Mouse (Mus musculus) midbrain, embryonic 12.5 days (tissue): Measurements from ENCODE around the gene Rsph1. TPM values are rescaled to one million over a fixed set of nuclear protein-coding genes. Genes with fewer than 3 reads are reported as not detected.

Experiments used
- ATAC-seq: fragments of 200-750 bp; cut with Nextera tagmentation; 2 replicates; pipeline ENCODE4 v1.8.0; 2017; ENCODE audit warnings: low read depth, moderate TSS enrichment, moderate library complexity; ENCODE audit not compliant: low FRiP score
- H3K27ac ChIP-seq: fragments of 300-500 bp; sonication (generic); replicated peaks from 2 replicates; pipeline ENCODE4 v1.5.1; 2016; ENCODE audit warnings: mild to moderate bottlenecking
- H3K27me3 ChIP-seq: fragments of 300-500 bp; sonication (generic); 2 replicates; pipeline ENCODE4 v1.6.1; 2016; ENCODE audit warnings: mild to moderate bottlenecking
- H3K36me3 ChIP-seq: fragments of 300-500 bp; sonication (generic); 2 replicates; pipeline ENCODE4 v1.6.1; 2016
- H3K4me1 ChIP-seq: fragments of 300-500 bp; sonication (generic); 2 replicates; pipeline ENCODE4 v1.6.1; 2016
- H3K4me2 ChIP-seq: fragments of 300-500 bp; sonication (generic); replicated peaks from 2 replicates; pipeline ENCODE4 v1.6.1; 2016; ENCODE audit warnings: mild to moderate bottlenecking, moderate library complexity
- H3K4me3 ChIP-seq: fragments of 300-500 bp; sonication (generic); 2 replicates; pipeline ENCODE4 v1.5.1; 2016; ENCODE audit warnings: mild to moderate bottlenecking
- H3K9ac ChIP-seq: fragments of 300-500 bp; sonication (generic); replicated peaks from 2 replicates; pipeline ENCODE4 v1.6.1; 2016; ENCODE audit warnings: mild to moderate bottlenecking, moderate library complexity
- H3K9me3 ChIP-seq: fragments of 300-500 bp; sonication (generic); 2 replicates; pipeline ENCODE4 v1.6.1; 2016; ENCODE audit warnings: mild to moderate bottlenecking
- WGBS: fragments of 180-500 bp; shearing (Covaris S2); methylation state at CpG from one replicate; pipeline ENCODE4 v1.1.7; 2016; 5-methylcytosine and 5-hydroxymethylcytosine counted together
- polyA plus RNA-seq: library from polyadenylated mRNA; unstranded; fragments of >200 nt; fragmentation: Nextera tagmentation; extraction: Ambion mirVana; gene quantifications from 2 replicates; pipeline ENCODE4 v1.2.1, GENCODE M21; 2016

The Rsph1 gene
- polyA plus RNA-seq, 1 experiment from 2014 or later = 0.99 TPM

DNA sequence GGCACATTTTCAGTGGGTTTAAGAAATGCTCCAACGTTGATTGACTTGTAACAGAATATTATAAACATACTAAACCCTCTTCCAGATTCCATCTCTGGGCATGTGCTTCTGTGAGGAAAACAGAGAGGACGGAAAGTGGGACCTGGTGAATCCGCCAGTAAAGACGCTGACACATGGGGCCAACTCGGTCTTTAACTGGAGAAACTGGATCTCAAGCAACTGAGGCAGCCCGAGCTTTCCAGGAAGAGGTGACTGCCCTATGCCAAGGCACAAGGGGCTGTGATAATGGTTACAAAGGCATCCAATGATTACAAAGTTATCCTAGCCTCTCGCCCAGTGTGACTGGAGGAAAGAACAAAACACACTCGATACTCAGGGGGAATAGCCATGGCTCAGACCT is 36.0 kb downstream of the Rsph1 start:
- Histone ChIP-seq H3K27ac (no peak overlapping the region), H3K4me1 (no peaks in the 10 kb centered on the region), H3K27me3 (no peaks in the 10 kb centered on the region), H3K4me3 (no peak overlapping the region), H3K9ac (no peak overlapping the region), H3K4me2 (no peak overlapping the region), H3K9me3 (no peaks in the 10 kb centered on the region), H3K36me3 (no peaks in the 10 kb centered on the region)
- no peak for ATAC-seq
- 83% methylated on average over 8 of the region's 8 CpGs for WGBS

- H3K36me3 ChIP-seq = no peaks in the 10 kb centered on the region
- no peak overlapping the region for H3K27ac ChIP-seq
- no peak for ATAC-seq
- no peaks in the 10 kb centered on the region for H3K4me1 ChIP-seq
- H3K9me3 ChIP-seq = no peaks in the 10 kb centered on the region
- no peak overlapping the region for H3K4me2 ChIP-seq
- H3K9ac ChIP-seq = no peak overlapping the region
- 85% methylated on average over 7 of the region's 7 CpGs for WGBS
- no peaks in the 10 kb centered on the region for H3K27me3 ChIP-seq
- no peak overlapping the region for H3K4me3 ChIP-seq
These were observed 38.8 kb downstream of the Rsph1 start for GRCm38 (mm10) chr17:31238234-31239020.

DNA sequence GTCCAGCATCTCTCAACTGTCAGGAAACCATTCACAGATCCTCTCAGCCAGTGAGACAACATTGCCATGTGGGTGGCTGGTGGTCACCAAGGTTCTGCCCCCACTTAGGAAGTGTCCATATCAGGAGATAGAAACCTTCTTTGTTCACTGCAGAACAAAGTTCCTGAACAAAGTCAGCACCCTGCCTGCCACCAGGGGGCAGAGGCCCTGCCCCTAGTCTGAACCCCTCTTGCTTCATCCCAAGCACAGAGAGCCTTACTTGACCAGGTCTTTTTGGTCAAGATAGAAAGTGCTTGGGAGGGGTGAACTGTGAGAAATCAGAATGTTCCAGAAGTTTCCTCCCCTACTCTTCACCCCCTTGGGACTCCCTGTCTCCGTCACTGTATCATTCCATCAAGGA is 41.3 kb downstream of the Rsph1 start:
- H3K27me3 ChIP-seq = no peaks in the 10 kb centered on the region
- WGBS = 91% methylated on average over 1 of the region's 1 CpGs
- H3K4me2 ChIP-seq = no peak overlapping the region
- H3K9me3 ChIP-seq = no peaks in the 10 kb centered on the region
- no peak overlapping the region for H3K27ac ChIP-seq
- H3K4me3 ChIP-seq = no peak overlapping the region
- peaks cover 3% of the 10 kb centered on the region; the same call in 1 of the 2 replicates for H3K4me1 ChIP-seq
- H3K9ac ChIP-seq = no peak overlapping the region
- H3K36me3 ChIP-seq = no peaks in the 10 kb centered on the region
- ATAC-seq = no peak

DNA sequence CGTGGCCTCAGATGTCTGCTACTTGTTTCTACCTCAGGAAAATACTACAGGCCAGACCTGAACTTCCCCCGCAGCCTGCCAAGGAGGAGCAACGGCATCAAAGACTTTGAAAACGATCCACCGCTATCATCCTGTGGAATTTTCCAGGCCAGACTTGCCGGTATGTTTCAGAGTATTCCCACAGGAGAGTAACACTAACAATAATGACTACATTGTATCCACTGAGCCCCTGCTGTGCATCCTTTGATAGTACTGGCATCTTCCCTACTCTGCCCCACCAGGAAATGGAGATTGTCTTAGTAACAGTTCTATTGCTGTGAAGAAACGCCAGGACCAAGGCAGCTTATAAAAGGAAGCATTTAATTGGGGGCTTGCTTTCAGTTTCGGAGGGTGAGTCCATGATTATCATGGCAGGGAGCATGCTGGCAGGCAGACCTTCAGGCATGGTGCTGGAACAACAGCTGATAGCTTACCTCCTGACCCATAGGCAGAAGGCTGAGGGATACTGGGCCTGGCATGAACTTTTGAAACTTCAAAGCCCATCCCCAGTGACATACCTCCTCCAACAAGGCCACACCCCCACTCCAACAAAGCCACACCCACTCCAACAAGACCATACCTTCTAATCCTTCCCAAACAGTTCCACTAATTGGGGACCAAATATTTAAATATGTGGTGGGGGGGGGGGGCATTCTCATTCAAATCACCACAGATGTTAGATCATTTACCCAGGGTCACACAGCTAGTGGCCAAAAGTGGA is 44.8 kb downstream of the Rsph1 start:
- Histone ChIP-seq H3K27me3 (no peaks in the 10 kb centered on the region; the same call in 1 of the 2 replicates), H3K9ac (no peak overlapping the region), H3K27ac (no peak overlapping the region), H3K9me3 (no peaks in the 10 kb centered on the region), H3K4me3 (no peak overlapping the region), H3K4me2 (no peak overlapping the region), H3K4me1 (peaks cover 3% of the 10 kb centered on the region; the same call in 1 of the 2 replicates), H3K36me3 (no peaks in the 10 kb centered on the region)
- no peak for ATAC-seq
- 42% methylated on average over 8 of the region's 8 CpGs for whole genome bisulfite sequencing

- ATAC-seq = no peak
- 44% methylated on average over 6 of the region's 6 CpGs for WGBS
- Histone ChIP-seq H3K4me3 (no peak overlapping the region), H3K4me1 (peaks cover 3% of the 10 kb centered on the region; the same call in 1 of the 2 replicates), H3K4me2 (no peak overlapping the region), H3K9me3 (no peaks in the 10 kb centered on the region), H3K36me3 (no peaks in the 10 kb centered on the region), H3K27ac (no peak overlapping the region), H3K9ac (no peak overlapping the region), H3K27me3 (no peaks in the 10 kb centered on the region; the same call in 1 of the 2 replicates)
These were observed 45.4 kb downstream of the Rsph1 start for GRCm38 (mm10) chr17:31231780-31232179.

DNA sequence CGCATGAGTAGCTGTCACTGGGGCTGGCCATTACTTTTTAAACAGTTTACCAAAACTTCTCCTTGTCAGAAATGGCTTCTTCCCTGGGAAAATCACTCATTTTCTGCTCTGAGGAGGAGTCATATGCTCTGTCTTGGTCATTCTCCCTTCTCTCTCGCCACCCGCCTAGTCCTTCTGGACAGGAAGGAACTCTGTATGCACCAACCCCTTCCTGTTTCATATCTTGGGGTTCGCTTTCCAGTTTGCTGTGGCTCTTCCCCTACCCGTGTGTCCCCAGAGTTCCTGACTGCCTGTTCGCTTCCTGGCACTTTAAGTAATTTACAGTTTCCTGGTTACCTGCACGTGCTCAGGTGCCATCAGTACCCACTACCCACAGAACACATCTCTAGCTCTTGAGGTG is 50.3 kb downstream of the Rsph1 start:
- H3K27ac ChIP-seq = no peak overlapping the region
- no peaks in the 10 kb centered on the region for H3K36me3 ChIP-seq
- ATAC-seq = no peak
- no peak overlapping the region for H3K4me2 ChIP-seq
- no peak overlapping the region for H3K9ac ChIP-seq
- no peak overlapping the region for H3K4me3 ChIP-seq
- no peaks in the 10 kb centered on the region; the same call in 1 of the 2 replicates for H3K27me3 ChIP-seq
- WGBS = 83% methylated on average over 7 of the region's 7 CpGs
- no peaks in the 10 kb centered on the region for H3K4me1 ChIP-seq
- no peaks in the 10 kb centered on the region for H3K9me3 ChIP-seq

- no peak for ATAC-seq
- H3K4me1 ChIP-seq = no peaks in the 10 kb centered on the region
- 74% methylated on average over 3 of the region's 3 CpGs for whole genome bisulfite sequencing
These were observed 50.8 kb downstream of the Rsph1 start for GRCm38 (mm10) chr17:31226368-31226767.

DNA sequence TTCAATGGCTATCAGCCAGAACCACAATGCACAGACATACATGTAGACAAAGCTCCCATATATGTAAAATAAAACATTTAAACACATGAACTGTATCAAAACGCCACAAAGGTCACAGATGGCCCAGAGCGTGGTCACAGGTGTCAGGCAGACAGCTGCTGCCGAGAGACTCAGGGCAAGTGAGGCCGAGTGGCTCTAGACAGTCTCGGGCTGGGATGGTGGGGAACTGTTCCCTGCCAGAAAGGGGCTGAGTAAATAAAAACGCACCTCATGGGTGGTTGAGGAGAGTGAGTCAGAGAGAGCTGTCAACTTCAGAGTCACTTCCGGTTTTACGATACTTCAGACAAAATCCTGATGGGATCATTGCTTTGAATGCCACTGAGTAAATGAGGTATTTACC is 52.6 kb downstream of the Rsph1 start:
- no peak overlapping the region for H3K27ac ChIP-seq
- H3K4me1 ChIP-seq = no peaks in the 10 kb centered on the region
- WGBS = 92% methylated on average over 8 of the region's 8 CpGs
- no peak overlapping the region for H3K4me3 ChIP-seq
- no peaks in the 10 kb centered on the region for H3K9me3 ChIP-seq
- no peak overlapping the region for H3K4me2 ChIP-seq
- ATAC-seq = no peak
- no peak overlapping the region for H3K9ac ChIP-seq
- no peaks in the 10 kb centered on the region for H3K36me3 ChIP-seq
- no peaks in the 10 kb centered on the region; the same call in 1 of the 2 replicates for H3K27me3 ChIP-seq

More at GRCm38 (mm10) chr17:31226368-31226767, 50.8 kb downstream of the Rsph1 start:
- Histone ChIP-seq H3K27me3 (no peaks in the 10 kb centered on the region; the same call in 1 of the 2 replicates), H3K4me3 (no peak overlapping the region), H3K4me2 (no peak overlapping the region), H3K27ac (no peak overlapping the region), H3K9me3 (no peaks in the 10 kb centered on the region), H3K9ac (no peak overlapping the region), H3K36me3 (no peaks in the 10 kb centered on the region)

- Histone ChIP-seq H3K9me3 (no peaks in the 10 kb centered on the region), H3K4me2 (no peak overlapping the region), H3K27me3 (no peaks in the 10 kb centered on the region; the same call in 1 of the 2 replicates), H3K4me3 (no peak overlapping the region), H3K4me1 (no peaks in the 10 kb centered on the region), H3K9ac (no peak overlapping the region), H3K36me3 (no peaks in the 10 kb centered on the region), H3K27ac (no peak overlapping the region)
- no peak for ATAC-seq
- WGBS = 76% methylated on average over 7 of the region's 7 CpGs
These were observed 53.3 kb downstream of the Rsph1 start for GRCm38 (mm10) chr17:31223835-31224234.

DNA sequence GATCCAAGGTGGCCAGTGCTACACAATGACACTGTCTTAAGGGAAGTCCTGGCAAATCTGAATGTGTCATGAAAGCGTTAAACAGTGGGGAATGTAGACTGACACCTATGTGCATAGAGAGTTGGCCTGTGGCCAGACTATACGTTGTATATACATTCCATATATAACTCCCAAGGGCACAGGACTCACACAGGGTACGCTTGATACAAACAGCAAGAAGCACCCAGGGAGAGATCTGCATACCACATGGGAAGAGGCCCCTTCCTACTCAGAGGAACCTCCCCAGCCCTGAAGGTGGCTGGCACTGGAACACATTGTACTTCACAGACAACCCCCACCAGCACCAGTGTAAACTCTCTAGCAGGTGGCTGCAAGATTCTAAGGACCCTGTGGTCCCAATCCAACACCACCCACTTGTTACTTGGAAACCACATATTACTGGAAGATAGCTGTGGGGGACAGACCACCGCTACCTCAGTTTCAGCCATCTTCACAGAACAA is 54.3 kb downstream of the Rsph1 start:
- no peaks in the 10 kb centered on the region for H3K36me3 ChIP-seq
- no peak overlapping the region for H3K4me2 ChIP-seq
- no peak overlapping the region for H3K27ac ChIP-seq
- WGBS = 84% methylated on average over 4 of the region's 4 CpGs
- no peak overlapping the region for H3K9ac ChIP-seq
- no peaks in the 10 kb centered on the region for H3K4me1 ChIP-seq
- H3K4me3 ChIP-seq = no peak overlapping the region
- no peaks in the 10 kb centered on the region for H3K27me3 ChIP-seq
- ATAC-seq = no peak
- H3K9me3 ChIP-seq = no peaks in the 10 kb centered on the region

DNA sequence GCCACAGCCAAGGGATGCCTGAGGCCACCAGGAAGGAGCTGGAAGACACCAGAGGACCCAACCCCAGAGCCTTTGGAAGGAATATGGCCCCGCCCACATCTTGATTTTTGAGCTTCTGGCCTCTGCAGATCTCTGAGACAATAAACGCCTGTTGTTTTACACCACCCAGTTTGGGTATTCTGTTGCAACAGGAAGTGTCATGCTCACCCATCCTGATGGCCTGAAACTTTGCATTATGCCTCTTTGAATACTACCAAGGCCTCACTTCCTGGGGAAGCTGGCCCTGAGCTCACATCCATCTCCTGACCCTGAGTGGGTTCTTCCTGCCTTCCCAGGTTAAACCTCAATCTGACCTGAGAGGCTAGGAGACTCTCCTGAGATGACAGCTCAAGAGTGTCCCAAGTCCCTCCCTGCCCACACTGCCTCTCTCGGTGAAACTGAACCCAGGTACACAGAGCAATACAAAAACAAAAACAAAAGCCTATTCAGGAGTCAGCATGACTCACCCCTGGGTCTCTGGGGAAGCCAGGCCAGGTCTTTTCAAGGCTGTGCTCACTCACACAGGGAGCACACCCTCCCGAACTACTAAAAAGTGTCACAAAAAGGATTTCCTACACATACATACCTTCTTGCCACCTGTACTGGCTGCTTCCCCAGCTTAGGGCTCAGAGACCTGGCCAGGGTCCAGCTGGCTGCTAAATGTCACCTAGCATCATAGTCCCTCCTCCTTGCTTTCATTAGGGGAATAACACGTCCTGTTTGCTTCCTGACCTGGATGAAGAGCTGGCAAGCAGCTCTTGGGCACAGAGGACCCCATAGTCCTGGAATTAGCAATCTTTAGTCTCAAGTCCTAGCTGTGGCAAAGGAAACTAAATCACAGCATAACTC is 60.9 kb downstream of the Rsph1 start:
- H3K4me1 ChIP-seq = no peaks in the 10 kb centered on the region
- no peaks in the 10 kb centered on the region for H3K36me3 ChIP-seq
- H3K4me2 ChIP-seq = no peak overlapping the region
- H3K4me3 ChIP-seq = no peak overlapping the region
- ATAC-seq = no peak
- H3K27me3 ChIP-seq = no peaks in the 10 kb centered on the region
- no peak overlapping the region for H3K27ac ChIP-seq
- WGBS = 53% methylated on average over 5 of the region's 5 CpGs
- no peak overlapping the region for H3K9ac ChIP-seq
- H3K9me3 ChIP-seq = no peaks in the 10 kb centered on the region
